11 mouse cellular contexts compared by ENCODE assay signal in the genomic region with DNA sequence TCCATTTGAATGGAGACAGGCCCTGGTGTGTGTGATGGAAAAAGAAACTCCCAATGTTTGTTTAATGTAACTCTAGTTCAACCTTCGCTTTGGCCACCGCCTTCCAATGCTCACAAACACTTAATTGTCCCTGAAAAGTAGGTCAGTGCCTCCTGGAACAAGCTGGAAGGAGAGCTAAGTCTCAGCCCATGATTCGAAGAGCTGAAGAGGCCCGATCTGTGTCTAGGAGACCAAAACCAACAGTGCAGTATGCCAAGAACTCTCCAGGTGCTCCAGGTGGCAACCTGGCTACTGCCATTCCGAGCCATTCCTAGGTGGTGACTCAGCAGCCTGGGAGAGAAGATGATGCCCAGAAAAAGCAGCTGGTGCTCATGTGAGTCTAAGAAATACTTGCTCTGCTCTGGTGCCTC.
DNase-seq lines count a peak whose midpoint lies in the region; ATAC-seq and TF ChIP-seq lines count a peak whose summit lies in the region.
"Had no signal": no experiment of that assay in that cellular context is flagged by ENCODE, and none has a peak within 500 bp of the region (broad histone marks: within the 10 kb centered on the region; RNA-seq: fewer than 3 reads in every experiment).

No protein-coding gene starts in this region.

- CTCF ChIA-PET in Patski (lab: Charles Lee), result interaction anchor here (0.8 to 2.7 kb wide), 4 partner anchors 10 to 88 kb away, joined by 3 to 13 read pairs (median 4); no protein-coding TSS in a partner anchor

- no peak for DNase-seq in Patski (ENCODE audit: low read depth, low spot score)
- DNase-seq in spleen, postnatal 36 days (ENCODE audit: low spot score in 2 of 2), result no peak
- DNase-seq: right cerebral cortex, postnatal 25 days had no signal

- in situ Hi-C loops in Patski (cut with MboI; ENCODE audit: low pct_unique_long_range_greater_than_20kb), result no loop called here

- TF ChIP-seq POLR2A in embryonic fibroblast, embryonic 13.5 days (IDR thresholded peaks at IDR 0.05; ENCODE audit: low read depth, low read length), result no peak

- no peak overlapping the region for H3K4me3 ChIP-seq in hindbrain, embryonic 13.5 days
- H3K4me3 ChIP-seq in hindbrain, embryonic 12.5 days, result no peak overlapping the region
- no peak overlapping the region for H3K4me3 ChIP-seq in embryonic fibroblast, embryonic 13.5 days (ENCODE audit: insufficient read depth, low read length)
- H3K4me3 ChIP-seq in lung, embryonic 16.5 days (ENCODE audit: low read length), result no peak overlapping the region
- H3K4me3 ChIP-seq in forebrain, embryonic 12.5 days (replicated peaks), result no peak overlapping the region
- H3K4me3 ChIP-seq: embryonic facial prominence, embryonic 13.5 days; limb, embryonic 13.5 days had no signal

- peak overlapping the region; percentile 10; the same call in 1 of the 2 replicates for H3K27ac ChIP-seq in hindbrain, embryonic 13.5 days
- H3K27ac ChIP-seq in hindbrain, embryonic 12.5 days, result no peak overlapping the region
- 0 out of 2 replicates have a peak overlapping the region, but pooled peaks have one; percentile 43 for H3K27ac ChIP-seq in embryonic fibroblast, embryonic 13.5 days (ENCODE audit: insufficient read depth, low read length)
- peak overlapping the region; percentile 80 for H3K27ac ChIP-seq in lung, embryonic 16.5 days (ENCODE audit: low read length)
- no peak overlapping the region for H3K27ac ChIP-seq in forebrain, embryonic 12.5 days

- no peaks in the 10 kb centered on the region for H3K36me3 ChIP-seq in hindbrain, embryonic 13.5 days
- no peaks in the 10 kb centered on the region for H3K36me3 ChIP-seq in hindbrain, embryonic 12.5 days
- no peaks in the 10 kb centered on the region for H3K36me3 ChIP-seq in lung, embryonic 16.5 days (ENCODE audit: control insufficient read depth, insufficient read depth, low read length)
- H3K36me3 ChIP-seq in forebrain, embryonic 12.5 days (replicated peaks), result no peaks in the 10 kb centered on the region
- H3K36me3 ChIP-seq: embryonic facial prominence, embryonic 13.5 days; limb, embryonic 13.5 days had no signal

- no peak overlapping the region for H3K4me2 ChIP-seq in hindbrain, embryonic 13.5 days
- no peak overlapping the region for H3K4me2 ChIP-seq in hindbrain, embryonic 12.5 days (replicated peaks)
- H3K4me2 ChIP-seq in lung, embryonic 16.5 days (ENCODE audit: low read depth, low read length), result peak overlapping the region; percentile 26
- no peak overlapping the region for H3K4me2 ChIP-seq in forebrain, embryonic 12.5 days
- H3K4me2 ChIP-seq: embryonic facial prominence, embryonic 13.5 days; limb, embryonic 13.5 days had no signal

- POLR2A ChIA-PET in Patski (lab: Charles Lee), result interaction anchor here (0.6 to 1.8 kb wide), 2 partner anchors 40 to 116 kb away, joined by 3 read pairs; no protein-coding TSS in a partner anchor

- TF ChIP-seq CTCF in Patski (IDR thresholded peaks at IDR 0.05), result no peak
- no peak for TF ChIP-seq CTCF in embryonic fibroblast, embryonic 13.5 days (IDR thresholded peaks at IDR 0.05; ENCODE audit: borderline replicate concordance, insufficient read depth, low read length)

- no peak overlapping the region for H3K9ac ChIP-seq in hindbrain, embryonic 13.5 days
- H3K9ac ChIP-seq in hindbrain, embryonic 12.5 days, result no peak overlapping the region
- no peak overlapping the region for H3K9ac ChIP-seq in lung, embryonic 16.5 days (ENCODE audit: low read length)
- H3K9ac ChIP-seq in forebrain, embryonic 12.5 days, result no peak overlapping the region
- H3K9ac ChIP-seq: embryonic facial prominence, embryonic 13.5 days; limb, embryonic 13.5 days had no signal

- H3K27me3 ChIP-seq in hindbrain, embryonic 13.5 days, result no peaks in the 10 kb centered on the region
- H3K27me3 ChIP-seq in hindbrain, embryonic 12.5 days, result no peaks in the 10 kb centered on the region
- H3K27me3 ChIP-seq in Patski, result no peaks in the 10 kb centered on the region
- H3K27me3 ChIP-seq in lung, embryonic 16.5 days (ENCODE audit: control insufficient read depth, insufficient read depth, low read depth, low read length), result no peaks in the 10 kb centered on the region
- no peaks in the 10 kb centered on the region for H3K27me3 ChIP-seq in forebrain, embryonic 12.5 days
- H3K27me3 ChIP-seq: embryonic facial prominence, embryonic 13.5 days; limb, embryonic 13.5 days had no signal

- WGBS in hindbrain, embryonic 13.5 days, result 84% methylated on average over 5 of the region's 5 CpGs
- 84% methylated on average over 5 of the region's 5 CpGs for WGBS in hindbrain, embryonic 12.5 days
- 32% methylated on average over 5 of the region's 5 CpGs for WGBS in lung, embryonic 16.5 days
- 84% methylated on average over 5 of the region's 5 CpGs for WGBS in forebrain, embryonic 12.5 days

- ATAC-seq in hindbrain, embryonic 13.5 days (ENCODE audit: low FRiP score), result no peak
- no peak for ATAC-seq in hindbrain, embryonic 12.5 days (ENCODE audit: low FRiP score)
- ATAC-seq in Patski, result peak; percentile 51
- ATAC-seq in lung, embryonic 16.5 days (ENCODE audit: low read depth), result peak; percentile 48
- ATAC-seq in erythroid progenitor cell, adult 5-6 weeks (replicated peaks; ENCODE audit: low FRiP score, poor library complexity, severe bottlenecking), result no peak
- ATAC-seq in forebrain, embryonic 12.5 days (ENCODE audit: low FRiP score), result no peak

- H3K4me1 ChIP-seq in hindbrain, embryonic 13.5 days (replicated peaks), result peaks cover 23% of the 10 kb centered on the region
- peaks cover 24% of the 10 kb centered on the region for H3K4me1 ChIP-seq in hindbrain, embryonic 12.5 days
- peaks cover 12% of the 10 kb centered on the region for H3K4me1 ChIP-seq in embryonic fibroblast, embryonic 13.5 days (ENCODE audit: control insufficient read depth, insufficient read depth, low read length)
- H3K4me1 ChIP-seq in lung, embryonic 16.5 days (replicated peaks; ENCODE audit: control insufficient read depth, insufficient read depth, low read length), result peaks cover 38% of the 10 kb centered on the region
- H3K4me1 ChIP-seq in forebrain, embryonic 12.5 days, result peaks cover 23% of the 10 kb centered on the region

- no peaks in the 10 kb centered on the region for H3K9me3 ChIP-seq in hindbrain, embryonic 13.5 days
- H3K9me3 ChIP-seq in hindbrain, embryonic 12.5 days (replicated peaks), result 0 out of 2 replicates have a peak, but pooled peaks cover 1% of the 10 kb centered on the region
- no peaks in the 10 kb centered on the region for H3K9me3 ChIP-seq in lung, embryonic 16.5 days (ENCODE audit: control insufficient read depth, low read length)
- no peaks in the 10 kb centered on the region for H3K9me3 ChIP-seq in forebrain, embryonic 12.5 days
- H3K9me3 ChIP-seq: embryonic facial prominence, embryonic 13.5 days; limb, embryonic 13.5 days had no signal

Comparison
In these comparisons a context has a peak if more than half of its experiments do, and no peak if none do; other contexts are left out.
1. H3K27ac ChIP-seq: peak in hindbrain, embryonic 13.5 days (single experiment), embryonic fibroblast, embryonic 13.5 days (single experiment) and lung, embryonic 16.5 days (single experiment); none in hindbrain, embryonic 12.5 days (single experiment) and forebrain, embryonic 12.5 days (single experiment).
2. ATAC-seq: peak in Patski (single experiment) and lung, embryonic 16.5 days (single experiment); none in hindbrain, embryonic 13.5 days (single experiment), hindbrain, embryonic 12.5 days (single experiment), erythroid progenitor cell, adult 5-6 weeks (single experiment) and forebrain, embryonic 12.5 days (single experiment).